Mouse (Mus musculus) embryo, embryonic 11.5 days (tissue): ENCODE results near the gene Fbxo40.
A peak's percentile ranks its signal among the peaks of the same experiment; 100 is the strongest.

Experiments used
- DNase-seq: peaks from one replicate; pipeline ENCODE4 v3.0.0-alpha.2; 2012; ENCODE audit warnings: low read depth, low spot score

The Fbxo40 gene

GRCm38 (mm10) chr16:36989999-36990625 lies at the start of gene Fbxo40:
Gene Fbxo40 (minus strand): TSS chr16:36990467.
- no peak for DNase-seq

DNA sequence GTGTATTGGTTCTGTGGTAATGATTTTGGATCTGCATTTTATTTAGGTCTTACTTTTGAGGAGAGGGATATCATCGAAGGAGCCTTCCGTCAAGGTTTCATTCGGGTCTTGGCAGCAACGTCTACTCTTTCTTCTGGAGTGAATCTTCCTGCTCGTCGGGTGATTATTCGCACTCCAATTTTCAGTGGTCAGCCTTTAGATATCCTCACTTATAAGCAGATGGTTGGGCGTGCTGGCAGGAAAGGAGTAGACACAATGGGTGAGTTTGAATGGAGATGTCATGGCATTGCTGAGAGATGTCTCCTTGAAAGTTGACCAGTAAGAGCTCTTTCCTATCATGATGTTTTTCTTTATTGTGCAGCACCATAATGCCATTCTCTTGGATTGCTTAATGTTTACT lies 44.5 kb upstream of the Fbxo40 start:
- DNase-seq, result no peak

- DNase-seq, result no peak
Measured at GRCm38 (mm10) chr16:37031996-37032395, 41.7 kb upstream of the Fbxo40 start.

DNA sequence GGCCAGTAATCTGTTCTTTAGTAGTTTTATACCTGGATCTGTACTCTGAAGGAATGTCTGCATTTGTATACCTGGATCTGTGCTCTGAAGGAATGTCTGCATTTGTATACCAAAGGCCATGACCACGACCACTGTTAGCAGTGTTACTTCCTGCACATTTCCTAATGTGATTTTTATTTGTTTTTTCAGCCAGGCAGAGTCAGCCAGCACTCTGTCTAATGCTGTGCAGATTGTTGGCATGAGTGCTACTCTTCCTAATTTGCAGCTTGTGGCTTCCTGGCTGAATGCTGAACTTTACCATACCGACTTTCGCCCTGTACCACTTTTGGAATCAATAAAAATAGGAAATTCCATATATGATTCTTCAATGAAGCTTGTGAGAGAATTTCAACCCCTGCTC lies 37.3 kb upstream of the Fbxo40 start:
- no peak for DNase-seq

GRCm38 (mm10) chr16:37012336-37012735 lies 22.1 kb upstream of the Fbxo40 start:
- DNase-seq, result no peak

- no peak for DNase-seq
Measured at GRCm38 (mm10) chr16:37011922-37012289, 21.6 kb upstream of the Fbxo40 start.

DNA sequence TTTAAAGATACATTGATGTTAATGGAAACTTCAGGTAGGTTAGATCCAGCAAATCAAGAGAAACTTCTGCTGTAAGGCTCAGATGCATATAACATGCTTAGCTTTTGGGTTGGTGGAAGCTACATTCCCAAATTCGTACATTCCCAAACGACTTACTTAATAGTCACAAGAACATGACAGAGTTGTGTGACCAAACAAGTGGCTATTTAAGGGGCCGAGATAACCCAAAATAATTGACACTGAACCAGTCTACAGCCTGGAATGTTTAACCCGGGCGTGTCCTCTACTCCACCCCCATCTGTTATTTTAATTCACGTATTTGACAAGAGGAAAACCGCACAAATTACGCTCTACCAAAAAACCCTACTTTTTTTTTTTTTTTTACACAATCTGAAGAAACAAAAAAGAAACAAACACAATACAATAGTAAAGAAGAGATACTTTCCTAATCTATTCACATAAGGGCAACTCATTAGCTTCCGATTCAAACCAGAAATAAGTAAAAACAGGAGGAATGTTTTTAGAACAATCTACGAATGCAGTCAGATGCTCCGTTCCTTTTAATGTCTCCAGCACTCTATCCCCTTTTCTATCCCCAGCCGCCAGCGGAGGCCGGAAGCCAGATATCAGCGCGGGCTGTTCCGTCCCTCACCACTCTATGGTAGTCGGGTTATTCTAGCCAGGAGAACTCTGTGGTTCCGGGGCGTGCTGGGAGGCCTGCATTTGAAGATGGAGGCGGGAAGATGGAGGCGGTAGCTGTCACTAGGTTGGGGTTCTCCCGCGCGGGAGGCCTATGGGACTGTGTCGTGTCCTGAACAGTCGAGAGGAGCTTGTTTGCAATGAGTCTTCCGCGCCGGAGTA lies 21.0 kb upstream of the Fbxo40 start, which contains the start of gene Polq:
Gene Polq (plus strand): TSS at position 726 of the 861 bp plus-strand sequence.
- DNase-seq, result peak; percentile 85

- peak; percentile 41 for DNase-seq
Measured at GRCm38 (mm10) chr16:37010370-37010769, 20.1 kb upstream of the Fbxo40 start.

- DNase-seq, result no peak
Measured at GRCm38 (mm10) chr16:37009262-37009661, 19.0 kb upstream of the Fbxo40 start.

GRCm38 (mm10) chr16:36999366-36999972 lies 9.2 kb upstream of the Fbxo40 start:
- no peak for DNase-seq

DNA sequence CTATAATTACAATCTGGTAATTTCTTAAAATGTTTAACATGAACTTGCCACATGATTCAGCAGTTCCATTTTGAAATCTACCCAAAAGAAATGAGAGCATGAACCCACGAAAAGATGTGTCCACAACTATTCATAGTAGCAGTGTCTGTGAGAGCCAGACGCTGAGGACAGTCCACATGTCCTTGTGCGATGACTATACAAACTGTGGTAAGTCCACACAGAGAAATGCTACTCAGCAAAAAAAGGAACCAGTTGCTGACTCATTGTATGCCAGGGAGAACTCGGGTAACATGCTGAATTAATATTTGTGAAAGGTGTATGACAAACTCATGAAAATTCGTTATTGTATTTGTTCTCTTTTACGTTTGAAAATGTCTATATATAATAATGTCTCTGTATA lies 7.4 kb upstream of the Fbxo40 start:
- DNase-seq, result no peak

DNA sequence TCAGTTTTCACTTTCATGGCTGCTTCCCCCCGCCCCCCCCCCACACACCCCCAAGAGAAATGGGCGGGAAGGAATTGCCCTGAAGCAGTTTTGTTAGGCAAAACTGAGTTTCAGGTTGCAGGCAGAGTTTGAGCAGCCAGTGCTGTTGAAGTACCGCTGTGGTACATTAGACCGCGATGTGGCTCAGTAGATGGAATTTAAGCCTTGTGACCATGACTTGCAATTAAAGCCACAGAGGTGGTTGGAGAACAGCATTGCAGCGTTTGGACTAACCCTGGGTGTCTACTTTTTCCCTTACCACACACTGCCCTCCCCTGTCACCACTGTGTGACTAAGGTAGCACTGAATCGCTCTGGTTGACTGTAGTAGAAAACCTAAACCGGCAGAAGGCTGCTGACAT lies 774 bp downstream of the Fbxo40 start:
- DNase-seq, result no peak

DNA sequence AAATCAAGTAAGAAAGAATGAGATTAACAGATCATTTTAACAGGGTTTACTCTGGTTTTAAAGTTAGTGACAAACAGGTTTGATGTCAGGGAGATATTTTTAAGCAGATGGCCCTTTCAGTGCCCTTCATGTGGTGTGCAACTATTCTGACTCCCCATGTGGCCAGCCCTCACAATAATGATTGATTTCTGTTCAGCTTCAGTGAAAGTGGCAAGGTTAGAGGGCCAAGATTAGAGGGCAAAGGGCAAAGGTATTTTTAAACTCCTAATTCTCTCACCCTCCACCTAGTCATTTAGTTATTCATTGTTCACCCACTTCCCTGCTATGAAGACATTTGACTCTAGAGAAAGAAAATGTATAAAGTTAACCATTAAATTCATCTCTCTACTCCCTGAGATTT lies 2.2 kb downstream of the Fbxo40 start:
- no peak for DNase-seq

DNA sequence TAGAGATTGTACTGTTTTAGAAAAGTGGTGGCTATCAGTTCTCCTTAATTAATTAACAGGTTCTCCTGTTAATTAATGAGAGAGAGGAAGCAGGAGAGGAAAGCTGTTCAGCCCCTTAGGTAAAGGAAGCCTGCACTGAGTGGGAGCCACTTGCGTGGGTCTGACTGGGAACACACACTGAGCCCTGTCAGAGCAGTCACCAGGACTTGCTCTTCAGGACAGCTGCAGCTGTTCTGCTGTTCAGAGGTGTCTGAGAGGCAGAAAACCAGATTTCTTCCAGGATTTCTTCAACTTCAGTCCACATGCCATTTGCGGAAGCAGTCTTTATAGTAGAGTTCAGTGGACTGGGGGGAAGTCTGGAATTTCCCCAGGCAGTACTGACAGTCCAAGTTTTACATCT lies 2.9 kb downstream of the Fbxo40 start:
- DNase-seq, result no peak

DNA sequence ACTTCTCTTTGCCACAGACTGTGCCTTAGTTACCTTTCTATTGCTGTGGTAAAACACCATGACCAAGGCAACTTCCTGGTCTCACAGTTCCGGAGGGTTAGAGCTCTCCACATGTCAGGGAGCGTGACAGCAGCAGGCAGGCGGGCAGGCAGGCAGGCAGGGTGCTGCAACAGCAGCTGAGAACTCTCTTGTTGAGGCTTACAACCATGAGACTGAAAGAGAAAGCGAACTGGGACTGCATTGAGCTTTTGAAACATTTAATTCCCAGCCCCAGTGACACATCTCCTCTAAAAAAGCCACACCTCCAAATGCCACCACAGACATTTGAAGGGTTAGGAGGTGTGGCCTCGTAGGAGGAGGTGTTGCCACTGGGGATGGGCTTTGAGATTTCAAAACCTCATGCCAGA lies 4.6 kb downstream of the Fbxo40 start:
- DNase-seq, result no peak

DNA sequence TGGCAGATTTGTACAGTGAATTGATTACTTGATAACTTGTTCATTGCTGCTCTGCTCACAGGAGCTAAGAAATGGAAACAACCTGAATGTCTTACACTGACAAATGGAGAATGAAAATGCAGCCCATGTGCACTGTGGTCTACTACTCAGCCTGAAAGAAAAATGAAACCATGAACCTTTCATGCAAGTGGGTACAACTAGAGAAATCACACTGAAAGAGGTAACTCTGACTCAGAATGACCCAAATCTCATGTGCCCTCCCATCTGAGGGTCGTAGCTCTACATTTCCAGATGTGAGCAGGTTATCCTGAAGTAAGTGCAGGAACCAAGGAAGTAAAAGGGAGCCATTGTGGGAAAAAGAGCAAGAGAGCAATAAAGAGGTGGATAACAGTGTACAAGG lies 6.5 kb downstream of the Fbxo40 start:
- DNase-seq, result no peak

GRCm38 (mm10) chr16:36979127-36979526 lies 11.1 kb downstream of the Fbxo40 start:
- no peak for DNase-seq

GRCm38 (mm10) chr16:36963415-36963814 lies 26.9 kb downstream of the Fbxo40 start:
- DNase-seq, result no peak

DNA sequence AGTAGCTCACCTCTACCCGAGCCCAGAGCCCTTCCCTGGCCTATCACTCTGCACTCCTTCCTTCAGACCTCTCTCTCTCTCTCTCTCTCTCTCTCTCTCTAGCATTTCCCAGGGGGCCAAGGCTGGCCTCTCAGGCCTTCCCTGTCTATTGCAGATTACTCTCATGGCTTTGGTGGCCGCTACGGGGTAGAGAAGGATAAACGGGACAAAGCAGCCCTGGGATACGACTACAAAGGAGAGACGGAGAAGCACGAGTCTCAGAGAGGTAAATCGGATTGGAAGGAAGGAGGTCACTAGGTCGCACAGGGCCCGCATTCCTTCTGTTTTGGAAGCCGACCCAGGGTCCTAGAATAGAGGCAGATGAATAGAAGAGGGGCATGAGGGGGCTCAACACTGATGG lies 35.2 kb downstream of the Fbxo40 start:
- DNase-seq, result no peak

GRCm38 (mm10) chr16:36951029-36951428 lies 39.2 kb downstream of the Fbxo40 start:
- no peak for DNase-seq

DNA sequence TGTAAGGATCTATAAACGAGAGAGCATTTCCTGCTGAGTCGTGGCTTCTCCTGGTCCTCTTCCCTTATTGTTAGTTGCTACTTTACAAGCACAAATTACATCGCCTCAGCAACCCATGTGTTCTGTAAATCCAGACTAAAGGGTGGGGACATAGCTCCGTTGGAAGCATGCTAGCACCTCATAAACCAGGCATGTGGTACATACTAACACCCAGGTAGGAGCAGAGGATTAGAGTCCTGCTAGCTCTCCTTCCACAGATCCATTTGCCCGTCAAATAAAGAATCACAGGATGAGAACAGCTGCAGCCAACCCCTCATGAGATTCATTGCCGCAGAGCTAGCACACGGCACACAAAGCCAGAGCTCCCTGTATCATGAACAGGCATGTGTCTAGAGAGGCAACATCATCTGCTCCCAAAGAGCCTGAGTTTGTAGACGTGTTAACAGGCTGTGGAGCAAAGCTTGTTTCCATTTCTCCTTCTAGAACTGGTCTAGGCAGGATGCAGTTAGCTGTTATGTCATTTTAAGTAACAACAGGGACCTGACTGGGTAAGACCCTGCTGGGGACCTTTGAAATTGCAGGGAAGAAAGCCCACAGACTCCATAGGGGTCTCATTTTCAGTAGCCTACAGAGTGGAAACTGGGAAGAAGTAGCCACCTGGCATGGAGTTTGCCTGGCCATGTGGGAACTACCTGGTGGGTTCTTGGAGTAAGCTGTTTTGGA lies 40.5 kb downstream of the Fbxo40 start:
- DNase-seq, result no peak

DNA sequence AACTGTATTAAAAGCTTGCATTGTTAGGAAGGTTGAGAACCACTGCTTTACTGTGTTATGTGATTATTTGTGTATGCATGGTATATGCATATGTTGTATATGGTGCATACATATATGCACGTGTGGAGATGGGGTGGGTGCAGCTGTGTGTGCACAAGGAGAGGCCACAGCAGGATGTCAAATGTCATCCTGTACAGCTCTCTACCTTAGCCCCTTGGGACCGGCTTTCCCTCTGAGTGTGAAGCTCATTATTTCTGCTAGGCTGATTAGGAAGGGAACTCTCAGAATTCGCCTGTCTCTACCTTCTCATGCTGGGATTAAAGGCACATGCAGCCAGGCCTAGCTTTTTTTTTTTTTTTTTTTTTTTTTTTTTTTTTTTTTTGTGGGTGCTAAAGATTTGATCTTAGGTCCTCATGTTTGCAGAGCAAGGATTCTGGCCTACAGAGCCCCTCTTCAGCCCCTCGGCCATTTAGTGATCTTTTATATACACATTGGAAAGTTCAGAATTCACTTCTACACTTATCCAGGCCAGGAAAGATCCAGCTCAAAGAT lies 42.5 kb downstream of the Fbxo40 start:
- DNase-seq, result no peak
